12 mouse cellular contexts compared by ENCODE assay signal in the genomic region with DNA sequence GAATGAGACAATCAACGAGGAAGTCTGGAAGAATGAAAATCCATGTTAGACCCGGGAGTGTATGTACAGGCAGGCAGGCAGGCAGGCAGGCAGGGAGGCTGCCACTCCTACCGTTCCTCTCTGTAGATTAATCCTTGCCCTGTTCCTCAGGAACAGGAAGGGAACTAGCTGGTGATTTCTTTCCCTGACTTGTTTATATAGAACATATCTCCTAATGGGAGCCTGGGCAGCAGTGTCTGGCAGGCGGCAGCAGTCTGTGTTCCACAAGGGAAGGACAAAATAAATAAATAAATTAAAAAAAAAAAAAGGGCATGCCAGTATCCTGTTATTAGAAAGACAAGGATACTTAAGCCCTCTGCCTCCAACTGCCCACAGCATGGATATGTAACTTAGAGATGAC. TPM values are rescaled to one million over a fixed set of nuclear protein-coding genes. Genes with fewer than 3 reads are reported as not detected.
A peak's percentile ranks its signal among the peaks of the same experiment; 100 is the strongest.
DNase-seq lines count a peak whose midpoint lies in the region; ATAC-seq and TF ChIP-seq lines count a peak whose summit lies in the region.
"Had no signal": no experiment of that assay in that cellular context is flagged by ENCODE, and none has a peak within 500 bp of the region (broad histone marks: within the 10 kb centered on the region; RNA-seq: fewer than 3 reads in every experiment).

No protein-coding gene starts in this region.

- no peak for TF ChIP-seq POLR2A in thymus, adult 2 months (IDR thresholded peaks at IDR 0.05; ENCODE audit: control insufficient read depth, extremely low read depth, insufficient read depth, low read length, poor library complexity)

- peak overlapping the region; percentile 52; the same call in 1 of the 2 replicates for H3K9ac ChIP-seq in heart, embryonic 11.5 days (ENCODE audit: low read depth, low read length)
- 0 out of 2 replicates have a peak overlapping the region, but pooled peaks have one; percentile 15 for H3K9ac ChIP-seq in liver, embryonic 11.5 days (ENCODE audit: low read depth, low read length)
- H3K9ac ChIP-seq in intestine, embryonic 16.5 days (ENCODE audit: low read depth, low read length) = peak overlapping the region; percentile 2; the same call in 1 of the 2 replicates
- H3K9ac ChIP-seq in midbrain, embryonic 13.5 days (replicated peaks) = no peak overlapping the region

- no peaks in the 10 kb centered on the region for H3K27me3 ChIP-seq in heart, embryonic 11.5 days (ENCODE audit: control insufficient read depth, insufficient read depth, low read length)
- H3K27me3 ChIP-seq in liver, embryonic 11.5 days (replicated peaks; ENCODE audit: control insufficient read depth, insufficient read depth, low read length) = no peaks in the 10 kb centered on the region
- H3K27me3 ChIP-seq in intestine, embryonic 16.5 days (replicated peaks; ENCODE audit: control insufficient read depth, insufficient read depth, low read length) = no peaks in the 10 kb centered on the region
- no peaks in the 10 kb centered on the region for H3K27me3 ChIP-seq in midbrain, embryonic 13.5 days
- H3K27me3 ChIP-seq in thymus, adult 2 months (ENCODE audit: control insufficient read depth, insufficient read depth, low read length) = no peaks in the 10 kb centered on the region

- intact Hi-C loops in heart, postnatal 14 days (cut with DNase I) = loop anchor here (2.0 kb wide), 1 partner anchor 27 kb away; no protein-coding TSS in a partner anchor

- ATAC-seq in heart, embryonic 11.5 days (replicated peaks; ENCODE audit: insufficient number of reproducible peaks, low FRiP score, low TSS enrichment) = no peak
- ATAC-seq in liver, embryonic 11.5 days (replicated peaks; ENCODE audit: low FRiP score) = no peak
- ATAC-seq in intestine, embryonic 16.5 days = peak; percentile 38; the same call in 1 of the 2 replicates
- no peak for ATAC-seq in midbrain, embryonic 13.5 days
- ATAC-seq: inflammation-experienced regulatory T-cells, adult 6 months had no signal

- no peaks in the 10 kb centered on the region for H3K9me3 ChIP-seq in heart, embryonic 11.5 days (replicated peaks; ENCODE audit: control insufficient read depth, low read length)
- no peaks in the 10 kb centered on the region for H3K9me3 ChIP-seq in liver, embryonic 11.5 days (ENCODE audit: control insufficient read depth, low read length)
- no peaks in the 10 kb centered on the region for H3K9me3 ChIP-seq in intestine, embryonic 16.5 days (ENCODE audit: control insufficient read depth, low read length)
- no peaks in the 10 kb centered on the region for H3K9me3 ChIP-seq in midbrain, embryonic 13.5 days

- TF ChIP-seq CTCF in thymus, adult 2 months (IDR thresholded peaks at IDR 0.05; ENCODE audit: borderline replicate concordance, control insufficient read depth, extremely low read depth, insufficient read depth, low read length, poor library complexity) = no peak

- H3K4me1 ChIP-seq in heart, embryonic 11.5 days (ENCODE audit: control insufficient read depth, insufficient read depth, low read length) = peaks cover 85% of the 10 kb centered on the region
- peaks cover 71% of the 10 kb centered on the region for H3K4me1 ChIP-seq in liver, embryonic 11.5 days (replicated peaks; ENCODE audit: control insufficient read depth, insufficient read depth, low read length)
- H3K4me1 ChIP-seq in intestine, embryonic 16.5 days (ENCODE audit: control insufficient read depth, insufficient read depth, low read length) = peaks cover 18% of the 10 kb centered on the region
- H3K4me1 ChIP-seq in midbrain, embryonic 13.5 days (replicated peaks) = peaks cover 48% of the 10 kb centered on the region
- peaks cover 19% of the 10 kb centered on the region for H3K4me1 ChIP-seq in thymus, adult 2 months (replicated peaks; ENCODE audit: control insufficient read depth, insufficient read depth, low read length)

- no peak overlapping the region for H3K4me3 ChIP-seq in heart, embryonic 11.5 days (ENCODE audit: low read depth, low read length)
- no peak overlapping the region for H3K4me3 ChIP-seq in liver, embryonic 11.5 days (ENCODE audit: low read depth, low read length)
- H3K4me3 ChIP-seq in intestine, embryonic 16.5 days (ENCODE audit: low read length) = no peak overlapping the region
- no peak overlapping the region for H3K4me3 ChIP-seq in midbrain, embryonic 13.5 days (replicated peaks)
- no peak overlapping the region for H3K4me3 ChIP-seq in thymus, adult 2 months (ENCODE audit: control insufficient read depth, insufficient read depth, low read length)
- H3K4me3 ChIP-seq: gastrocnemius, adult 2 months had no signal

- H3K27ac ChIP-seq in heart, embryonic 11.5 days (ENCODE audit: low read depth, low read length) = peak overlapping the region; percentile 76
- peak overlapping the region; percentile 66; the same call in 1 of the 2 replicates for H3K27ac ChIP-seq in liver, embryonic 11.5 days (ENCODE audit: low read depth, low read length)
- peak overlapping the region; percentile 42; the same call in 1 of the 2 replicates for H3K27ac ChIP-seq in intestine, embryonic 16.5 days (ENCODE audit: low read length)
- H3K27ac ChIP-seq in midbrain, embryonic 13.5 days = peak overlapping the region; percentile 68
- no peak overlapping the region for H3K27ac ChIP-seq in thymus, adult 2 months (ENCODE audit: control insufficient read depth, insufficient read depth, low read length)
- H3K27ac ChIP-seq: gastrocnemius, adult 2 months had no signal

- peak overlapping the region; percentile 14; the same call in 1 of the 2 replicates for H3K4me2 ChIP-seq in heart, embryonic 11.5 days
- no peak overlapping the region for H3K4me2 ChIP-seq in liver, embryonic 11.5 days
- H3K4me2 ChIP-seq in intestine, embryonic 16.5 days (ENCODE audit: low read depth, low read length) = no peak overlapping the region
- no peak overlapping the region for H3K4me2 ChIP-seq in midbrain, embryonic 13.5 days (replicated peaks)

- no peaks in the 10 kb centered on the region; the same call in 1 of the 2 replicates for H3K36me3 ChIP-seq in heart, embryonic 11.5 days (ENCODE audit: control insufficient read depth, insufficient read depth, low read length)
- H3K36me3 ChIP-seq in liver, embryonic 11.5 days (ENCODE audit: control insufficient read depth, insufficient read depth, low read length) = peaks cover 4% of the 10 kb centered on the region; the same call in 1 of the 2 replicates
- no peaks in the 10 kb centered on the region for H3K36me3 ChIP-seq in intestine, embryonic 16.5 days (ENCODE audit: control insufficient read depth, insufficient read depth, low read length)
- H3K36me3 ChIP-seq in midbrain, embryonic 13.5 days = peaks cover 19% of the 10 kb centered on the region
- H3K36me3 ChIP-seq in thymus, adult 2 months (ENCODE audit: control insufficient read depth, insufficient read depth, low read length) = peaks cover 7% of the 10 kb centered on the region; the same call in 1 of the 2 replicates

- DNase-seq in heart, postnatal 14 days = no peak
- no peak for DNase-seq in liver, embryonic 11.5 days (ENCODE audit: low spot score)
- no peak for DNase-seq in liver
- DNase-seq in spleen, postnatal 10 days (ENCODE audit: low spot score in 2 of 2) = no peak
- DNase-seq in thymus, adult 2 months = no peak
- DNase-seq: B cell, adult 2 months; cerebellum, postnatal 25 days; gastrocnemius, adult 2 months had no signal

- 13% methylated on average over 4 of the region's 4 CpGs for WGBS in heart, embryonic 11.5 days (ENCODE audit: insufficient replicate concordance)
- 35% methylated on average over 4 of the region's 4 CpGs for WGBS in liver, embryonic 11.5 days
- WGBS in intestine, embryonic 16.5 days = 10% methylated on average over 4 of the region's 4 CpGs
- 46% methylated on average over 4 of the region's 4 CpGs for WGBS in midbrain, embryonic 13.5 days
- WGBS in thymus, adult 2 months = 93% methylated on average over 4 of the region's 4 CpGs

RNA-seq across cellular contexts. Expression of a gene that starts 32.8 kb away (rescaled TPM):
- 28.0 and 31.7 TPM in 2 replicates for polyA plus RNA-seq in heart, embryonic 11.5 days (2014; fragmentation: Nextera tagmentation; extraction: Ambion mirVana)
- 1 to 10 TPM; 3.6 to 4.5 TPM for total RNA-seq in heart, postnatal 14 days (2021)
- 20.3 and 21.4 TPM in 2 replicates for polyA plus RNA-seq in liver, embryonic 11.5 days (2014; fragmentation: Nextera tagmentation; extraction: Ambion mirVana)
- polyA plus RNA-seq in intestine, embryonic 16.5 days (2015; fragmentation: Nextera tagmentation; extraction: Ambion mirVana) = 7.5 and 8.7 TPM in 2 replicates
- polyA plus RNA-seq in midbrain, embryonic 13.5 days (2015; fragmentation: Nextera tagmentation; extraction: Ambion mirVana) = 15.1 and 18.0 TPM in 2 replicates
- polyA plus RNA-seq in thymus, adult 2 months (2012; rRNA removed) = 68.0 and 70.3 TPM in 2 replicates

RNA-seq across cellular contexts. Expression of a gene that starts 38.2 kb away (rescaled TPM):
- 64.2 and 73.5 TPM in 2 replicates for polyA plus RNA-seq in heart, embryonic 11.5 days (2014; fragmentation: Nextera tagmentation; extraction: Ambion mirVana)
- total RNA-seq in heart, postnatal 14 days (2021) = 10 to 100 TPM; 32.7 to 40.8 TPM
- polyA plus RNA-seq in liver, embryonic 11.5 days (2014; fragmentation: Nextera tagmentation; extraction: Ambion mirVana) = 85.0 and 85.1 TPM in 2 replicates
- polyA plus RNA-seq in intestine, embryonic 16.5 days (2015; fragmentation: Nextera tagmentation; extraction: Ambion mirVana) = 55.6 and 63.1 TPM in 2 replicates
- polyA plus RNA-seq in midbrain, embryonic 13.5 days (2015; fragmentation: Nextera tagmentation; extraction: Ambion mirVana) = 80.0 and 84.9 TPM in 2 replicates
- 597 and 762 TPM in 2 replicates for polyA plus RNA-seq in thymus, adult 2 months (2012; rRNA removed)
